Mouse (Mus musculus) layer of hippocampus, adult 18-20 months (tissue): ENCODE measurements at regions not wholly inside any gene's neighbourhood (a gene's known extent, or its start where the extent isn't known, plus 50 kb on each side); places are given as distances from the start of the nearest gene placed in this dataset.
A peak's percentile ranks its signal among the peaks of the same experiment; 100 is the strongest.

Experiments used
- DNase-seq, 2 experiments: peaks; one replicate each; pipeline ENCODE4 v3.0.0; 2022; ENCODE audit warnings: low spot score in 2 of 2
- microRNA-seq, 2 experiments: library from miRNA; unstranded; fragments of <30 nt; microRNA quantifications; one replicate each; pipeline ENCODE4 v1.2.0; 2021

DNA sequence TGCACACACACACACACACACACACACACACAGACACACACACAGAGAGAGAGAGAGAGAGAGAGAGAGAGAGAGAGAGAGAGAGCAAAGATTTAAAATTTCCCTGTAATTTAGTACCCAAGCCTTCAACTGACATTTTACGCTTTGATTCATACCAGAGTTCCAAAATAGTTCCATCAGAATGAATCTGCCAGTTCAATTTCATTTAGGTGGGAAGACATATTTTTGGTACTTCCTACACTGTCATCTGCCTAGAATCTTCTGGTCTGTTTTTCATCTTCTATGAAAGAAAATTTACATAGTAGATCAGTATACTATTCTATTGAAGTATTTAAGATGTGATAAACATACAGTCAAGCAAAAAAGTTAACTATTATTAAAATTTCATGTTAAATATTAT, 1177.4 kb downstream of the Zpld1 start:
- peak in 1 of 2 experiments; percentile 4 for DNase-seq

DNA sequence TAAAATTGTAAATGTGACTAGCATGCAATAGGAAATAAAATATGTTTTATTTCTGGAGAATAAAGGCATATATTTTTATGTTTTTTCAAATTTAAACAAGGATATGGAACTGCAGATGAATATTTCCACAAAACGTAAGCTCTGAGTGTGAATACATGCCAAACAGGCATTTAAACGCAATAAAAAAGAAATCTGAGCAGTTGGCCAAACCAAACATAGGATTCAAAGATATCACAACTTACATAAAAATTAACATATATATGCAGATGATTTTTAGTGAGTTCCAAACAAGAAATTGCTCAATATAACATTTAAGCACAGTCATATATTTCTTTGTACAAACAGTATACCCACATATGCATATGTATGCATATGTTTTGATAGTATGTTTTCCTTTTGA, 1199.1 kb downstream of the Zpld1 start:
- DNase-seq: no peak

DNA sequence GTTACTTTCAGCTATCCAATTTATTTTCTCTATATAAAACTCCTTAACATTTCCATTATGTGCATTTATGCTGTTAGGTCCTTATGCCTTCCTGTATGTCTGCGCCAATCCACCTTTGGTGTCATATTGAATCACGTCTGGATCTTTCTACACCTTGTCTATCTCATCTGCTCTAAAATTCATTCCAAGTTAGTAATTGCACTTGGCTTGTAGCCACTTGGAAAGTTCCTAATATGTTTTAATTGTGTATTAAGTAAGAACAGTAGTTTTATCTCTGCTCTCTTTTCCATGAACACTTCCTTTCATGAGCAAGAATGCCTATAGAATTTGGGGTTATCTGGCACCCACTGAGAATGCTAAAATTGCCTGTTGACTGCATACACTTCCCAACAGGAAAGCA, 1205.6 kb downstream of the Zpld1 start:
- DNase-seq: no peak

DNA sequence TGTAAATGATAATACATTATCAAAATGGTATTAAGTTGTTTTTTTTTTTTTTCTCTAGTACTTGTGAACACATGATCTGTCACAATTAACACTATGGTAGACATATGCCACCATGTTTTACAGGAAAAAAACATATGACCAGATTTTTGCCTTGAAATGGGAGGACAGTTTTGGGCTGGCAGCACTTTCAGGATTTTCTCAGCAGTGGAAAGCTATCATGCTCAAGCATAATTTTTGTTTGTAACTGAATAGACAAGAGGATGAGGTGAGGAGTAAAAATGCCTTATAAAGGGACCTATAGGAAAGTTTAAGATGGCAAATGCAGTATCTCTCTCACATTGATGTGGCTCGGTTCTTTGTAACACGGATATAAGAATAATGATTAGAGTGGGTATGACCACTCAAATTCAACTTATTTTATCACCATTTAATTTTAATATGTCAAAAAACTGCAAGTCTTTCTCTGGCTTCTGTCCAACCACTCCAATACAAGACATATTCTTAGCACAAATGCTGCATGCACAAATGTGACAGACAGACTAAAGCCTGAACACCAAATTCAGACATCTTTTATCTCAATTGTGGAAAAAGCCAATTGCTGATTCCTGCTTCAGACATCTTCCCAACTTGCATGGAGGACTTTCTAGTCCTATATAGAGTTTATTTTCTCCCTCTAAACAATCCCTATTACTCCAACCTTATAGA, 1206.6 kb downstream of the Zpld1 start:
- DNase-seq: no peak

DNA sequence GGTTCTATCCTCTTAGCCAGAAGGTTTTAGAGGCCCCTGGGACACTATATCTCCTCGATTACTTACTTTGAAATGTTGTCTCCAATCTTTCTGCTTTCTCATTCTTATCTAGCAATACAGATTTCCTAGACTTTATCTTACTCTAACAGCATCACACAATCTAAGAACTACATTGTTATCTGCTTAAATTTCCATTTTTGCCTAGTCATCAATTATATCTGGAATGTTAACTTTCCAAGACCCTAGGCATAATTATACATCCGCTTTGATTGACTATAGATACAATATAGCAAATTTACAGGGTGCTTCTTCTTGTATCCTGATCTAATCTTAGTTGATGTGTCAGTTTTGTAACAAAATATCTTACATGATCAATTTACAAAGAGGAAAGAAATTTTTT, 1217.3 kb downstream of the Zpld1 start:
- DNase-seq: no peak

- no peak for DNase-seq
Measured at GRCm38 (mm10) chr16:54047836-54048235, 1250.0 kb downstream of the Zpld1 start.

DNA sequence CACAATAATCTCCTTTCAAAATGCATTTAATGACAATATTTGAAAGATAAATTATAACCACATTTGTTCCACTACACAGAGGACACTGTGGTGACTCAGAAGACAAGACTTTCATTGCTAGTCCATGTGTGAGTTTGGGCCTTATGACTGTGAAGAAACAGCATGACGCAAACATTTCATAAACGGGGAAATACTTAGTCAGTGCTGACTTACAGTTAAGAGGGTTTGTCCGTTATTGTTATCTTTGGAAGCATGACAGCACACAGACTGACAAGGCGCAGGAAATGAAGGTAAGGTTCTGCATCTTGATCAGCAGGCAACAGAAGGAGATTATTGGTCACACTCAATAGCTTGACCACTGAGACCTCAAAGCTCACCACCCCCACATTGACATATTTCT, 1255.8 kb downstream of the Zpld1 start:
- no peak for DNase-seq

- no peak for DNase-seq
Measured at GRCm38 (mm10) chr16:54016319-54016718, 1281.5 kb downstream of the Zpld1 start.

DNA sequence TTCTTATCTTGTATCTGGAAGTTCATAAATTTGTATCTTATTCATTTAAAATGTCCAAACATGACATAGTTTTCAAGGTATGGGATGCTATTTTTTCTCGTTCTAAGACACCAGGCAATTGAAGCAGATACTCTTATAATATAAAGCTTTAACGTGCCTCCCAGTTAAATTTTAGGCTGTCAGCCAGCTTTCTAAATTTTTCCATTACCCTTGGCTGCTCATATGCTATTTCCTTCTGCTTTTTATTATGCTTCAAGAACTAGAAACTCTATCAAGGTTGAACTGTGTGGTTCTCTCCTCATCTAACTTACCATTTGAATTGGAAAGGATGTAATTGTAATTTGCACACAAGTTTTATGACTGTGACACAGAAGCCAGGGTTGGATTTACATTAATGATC, 1324.1 kb downstream of the Zpld1 start:
- no peak for DNase-seq

DNA sequence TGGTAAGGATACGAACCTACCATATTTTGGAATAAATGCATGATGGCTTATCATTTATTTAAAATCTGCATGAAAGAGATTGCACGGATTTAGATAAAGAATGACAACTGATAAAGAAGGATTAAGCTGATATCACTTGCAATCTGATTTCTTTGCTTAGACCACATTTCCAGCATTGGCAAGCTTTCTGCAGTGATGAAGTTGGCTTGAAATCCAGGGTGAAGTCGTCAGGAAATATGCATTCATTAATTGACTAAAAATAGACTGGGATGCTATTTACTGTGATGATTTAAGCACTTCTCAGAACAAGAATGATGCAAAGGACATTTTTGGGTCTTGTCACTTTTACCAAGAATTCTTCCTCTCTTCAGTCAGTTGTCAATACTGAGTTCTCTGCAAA, 1341.1 kb downstream of the Zpld1 start:
- DNase-seq: no peak

DNA sequence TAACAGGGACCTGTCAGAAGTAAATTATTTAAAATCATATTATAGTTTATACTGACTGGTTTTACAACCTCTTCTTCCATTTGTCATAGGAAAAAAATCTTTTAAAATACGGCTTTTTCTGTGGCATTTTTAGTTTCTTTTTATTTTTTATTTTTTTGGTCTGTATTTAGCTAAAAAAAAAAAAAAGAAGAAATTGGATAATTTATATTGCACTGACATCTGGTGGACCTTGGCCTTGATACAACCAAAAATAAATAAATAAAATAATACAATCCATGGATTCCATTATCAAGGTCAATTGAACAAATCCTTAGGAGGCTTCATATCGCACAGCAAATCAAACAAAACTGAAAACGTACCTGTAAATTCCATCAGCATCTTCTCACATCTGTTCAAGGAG, 1352.5 kb downstream of the Zpld1 start:
- DNase-seq: no peak

GRCm38 (mm10) chr16:53915794-53916193, 1382.0 kb downstream of the Zpld1 start:
- DNase-seq: no peak

GRCm38 (mm10) chr16:53907125-53907524, 1390.7 kb downstream of the Zpld1 start:
- DNase-seq: no peak

- DNase-seq: no peak
Measured at GRCm38 (mm10) chr16:53903795-53904194, 1394.0 kb downstream of the Zpld1 start.

DNA sequence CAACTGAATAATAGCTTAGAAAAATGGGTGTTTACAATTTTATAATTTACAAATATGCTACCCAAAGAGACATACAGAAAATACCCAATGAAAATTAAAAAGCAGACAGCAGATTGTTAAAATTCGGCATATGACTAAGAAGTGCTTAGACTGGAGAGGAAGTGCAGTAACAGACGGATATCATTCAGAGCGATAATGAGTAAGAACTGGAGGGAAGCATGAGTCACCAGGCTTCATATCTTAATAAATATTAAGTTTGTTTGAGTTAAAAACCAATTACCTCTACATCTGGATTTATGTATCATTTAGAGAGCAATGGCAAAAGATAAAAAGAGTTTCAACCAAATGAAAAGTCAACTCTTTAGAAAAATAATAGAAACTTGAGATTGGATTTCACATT, 1413.5 kb upstream of the Alcam start:
- DNase-seq: peak in 1 of 2 experiments; percentile 3

GRCm38 (mm10) chr16:53840678-53841077, 1386.8 kb upstream of the Alcam start:
- DNase-seq: no peak

Small RNA genes in the stretch of these regions (microRNA-seq; reads per million reads assigned to microRNA genes)
- 0 reads per million in 2 experiments for gene Gm25041
